Mouse (Mus musculus) 3T3-L1 (cell line): ENCODE measurements around the gene Slc6a5.
A peak's percentile ranks its signal among the peaks of the same experiment; 100 is the strongest.
"Not testable (repeated sequence)": the region's sequence is repeated elsewhere in the genome, so short reads cannot be mapped to it uniquely, and the experiment has no call there.

Experiments
- DNase-seq: peaks from one replicate; pipeline ENCODE4 v3.0.0-alpha.2; 2015; ENCODE audit warnings: low read depth, low spot score

Gene Slc6a5

GRCm38 (mm10) chr7:49913164-49913563, 3.2 kb downstream of the Slc6a5 start:
- no peak for DNase-seq

- peak; percentile 84 for DNase-seq
These were observed 3.9 kb downstream of the Slc6a5 start for GRCm38 (mm10) chr7:49913728-49914328.

- no peak for DNase-seq
These were observed 5.0 kb downstream of the Slc6a5 start for GRCm38 (mm10) chr7:49914946-49915345.

- DNase-seq: no peak
These were observed 5.5 kb downstream of the Slc6a5 start for GRCm38 (mm10) chr7:49915471-49915870.

DNA sequence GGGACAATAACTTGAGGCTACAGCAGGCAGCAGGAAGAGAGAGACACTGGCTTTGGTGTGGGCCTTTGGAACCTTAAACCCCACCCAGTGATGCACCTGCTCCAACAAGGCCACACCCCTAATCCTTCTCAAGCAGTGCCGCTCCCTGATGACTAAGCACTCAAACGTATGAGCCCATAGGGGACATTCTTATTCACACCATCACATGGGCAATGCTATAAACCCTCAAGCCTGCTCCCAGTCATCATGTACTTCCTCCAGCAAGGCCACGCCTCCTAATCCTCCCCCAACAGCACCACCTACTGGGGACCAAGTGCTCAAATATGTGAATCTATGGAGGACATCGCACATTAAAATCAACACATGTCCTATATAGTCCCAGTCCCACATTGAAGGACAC, 9.5 kb downstream of the Slc6a5 start:
- DNase-seq: peak; percentile 5

DNA sequence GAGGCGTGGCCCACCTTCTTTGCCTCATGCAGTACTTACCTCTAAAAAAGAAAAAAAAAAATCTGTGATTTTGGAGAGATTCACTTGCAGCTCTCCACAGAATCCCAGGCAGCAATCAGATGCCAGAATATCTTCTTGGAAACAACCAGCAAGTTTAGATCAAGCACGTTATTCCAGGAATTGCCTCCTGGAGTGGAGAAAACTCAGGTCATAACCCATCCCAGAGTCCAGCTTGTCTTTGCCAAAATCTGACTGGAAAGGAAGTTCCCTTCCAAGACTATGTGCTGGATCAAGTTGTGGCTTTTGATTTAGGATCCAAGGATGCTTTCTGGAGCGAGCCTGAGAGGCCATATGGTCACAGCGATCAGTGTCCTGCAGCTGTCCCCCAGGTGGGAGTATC, 10.8 kb downstream of the Slc6a5 start:
- DNase-seq: peak; percentile 8

- peak; percentile 47 for DNase-seq
These were observed 13.0 kb downstream of the Slc6a5 start for GRCm38 (mm10) chr7:49922928-49923327.

DNA sequence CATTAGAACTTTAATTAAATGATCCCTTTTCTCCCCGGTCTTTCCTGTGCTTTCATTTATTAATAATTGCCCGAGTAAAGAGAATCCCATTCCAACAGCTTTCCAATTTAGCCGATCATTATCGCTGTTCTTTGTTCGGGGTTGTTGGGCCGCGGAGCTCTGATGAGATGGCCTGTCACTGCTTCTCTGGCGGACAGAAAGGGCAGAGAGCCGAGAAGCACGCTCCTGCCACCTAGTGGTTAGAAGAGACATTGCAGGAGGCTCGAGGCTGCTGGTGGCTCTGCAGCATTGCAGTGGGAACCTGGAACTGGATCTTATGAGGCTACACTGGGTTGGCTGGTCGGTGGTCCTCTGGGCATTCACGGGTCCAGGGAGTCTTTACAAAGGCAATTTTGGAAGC, 13.4 kb downstream of the Slc6a5 start:
- peak; percentile 87 for DNase-seq

DNA sequence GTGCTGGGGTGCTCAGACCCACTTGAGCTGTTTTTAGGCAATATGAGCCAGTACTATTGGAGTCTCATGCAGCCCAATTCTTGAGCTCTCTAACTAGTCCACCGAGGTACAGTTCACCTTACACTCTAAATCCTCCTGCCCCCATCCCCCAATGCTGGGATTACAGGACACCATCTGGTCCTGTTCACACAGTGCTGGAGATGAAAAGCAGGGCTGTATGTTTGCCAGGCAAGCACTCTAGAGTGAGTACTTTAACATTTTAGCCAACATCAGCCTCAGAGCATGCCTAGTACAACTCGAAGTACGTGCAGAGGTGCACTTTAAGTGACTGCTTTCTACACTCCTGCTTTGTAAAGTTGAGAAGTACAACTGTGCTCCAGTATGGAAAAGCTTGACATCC, 18.6 kb downstream of the Slc6a5 start:
- DNase-seq: no peak

DNA sequence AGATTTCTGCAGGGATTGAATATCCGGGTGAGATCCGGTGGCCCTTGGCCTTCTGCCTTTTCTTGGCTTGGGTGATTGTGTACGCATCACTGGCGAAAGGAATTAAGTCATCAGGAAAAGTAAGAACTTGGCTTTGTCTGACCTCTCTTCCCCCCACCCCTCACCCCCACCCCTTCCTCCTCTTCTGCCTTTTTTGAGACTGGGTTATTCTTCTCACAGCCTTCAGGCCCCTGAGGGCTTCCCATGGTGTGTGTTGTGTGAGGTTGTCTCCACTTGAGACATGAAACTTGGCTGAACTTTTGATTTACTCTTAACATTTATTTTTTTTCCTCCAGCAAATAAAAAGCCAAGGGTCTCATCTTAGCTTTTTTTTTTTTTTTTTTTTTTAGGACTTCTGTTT, 20.1 kb downstream of the Slc6a5 start:
- no peak for DNase-seq

DNA sequence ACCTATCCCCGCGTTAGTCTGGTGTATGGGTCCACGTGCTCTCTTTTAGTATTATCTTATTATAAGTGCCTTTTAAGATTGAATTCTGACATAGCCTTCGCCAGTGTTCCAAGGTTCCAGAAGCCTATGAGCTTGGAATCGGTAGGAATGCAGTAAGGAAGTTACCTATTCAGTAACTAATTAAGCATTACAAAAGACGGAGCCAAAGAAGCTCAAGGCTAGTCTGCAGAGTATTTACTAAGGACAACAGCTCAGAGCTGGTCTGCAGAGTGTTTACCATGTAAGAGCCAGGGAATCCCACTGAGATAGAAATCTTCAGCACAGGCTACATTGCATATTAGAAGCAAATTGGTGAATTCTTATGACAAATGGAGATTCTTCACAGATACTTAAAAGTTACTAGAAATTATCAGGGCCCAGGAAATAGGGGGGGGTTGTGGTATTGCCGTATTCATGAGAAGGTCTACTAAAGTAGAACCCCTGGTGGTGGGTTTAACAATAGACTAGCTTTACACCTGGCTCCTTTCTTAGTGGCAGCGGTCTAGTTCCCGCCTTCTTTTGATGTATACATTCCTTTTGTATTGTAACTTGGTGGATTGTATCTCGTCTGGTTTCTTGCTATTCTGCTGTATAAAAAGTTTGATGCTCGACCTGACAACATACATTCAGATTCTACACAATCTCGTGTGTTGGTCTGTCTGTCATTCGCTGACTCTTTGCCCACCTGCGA, 23.6 kb downstream of the Slc6a5 start:
- not testable (repeated sequence) for DNase-seq

DNA sequence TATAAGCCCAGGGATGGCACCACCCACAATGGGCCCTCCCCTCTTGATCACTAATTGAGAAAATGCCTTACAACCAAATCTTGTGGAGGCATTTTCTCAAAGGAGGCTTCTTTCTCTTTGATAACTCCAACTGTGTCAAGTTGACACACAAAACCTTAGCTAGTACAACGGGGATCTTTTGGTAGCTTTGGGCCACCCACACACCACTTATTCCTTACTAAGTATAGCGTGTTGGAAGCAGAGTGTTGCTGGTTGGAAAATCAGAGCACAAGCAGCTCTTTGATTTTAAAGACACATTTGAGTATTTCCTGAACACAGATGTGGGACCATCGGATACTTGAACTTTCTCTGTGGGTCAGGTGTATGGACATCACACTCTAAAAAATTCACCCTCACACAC, 26.9 kb downstream of the Slc6a5 start:
- DNase-seq: no peak

DNA sequence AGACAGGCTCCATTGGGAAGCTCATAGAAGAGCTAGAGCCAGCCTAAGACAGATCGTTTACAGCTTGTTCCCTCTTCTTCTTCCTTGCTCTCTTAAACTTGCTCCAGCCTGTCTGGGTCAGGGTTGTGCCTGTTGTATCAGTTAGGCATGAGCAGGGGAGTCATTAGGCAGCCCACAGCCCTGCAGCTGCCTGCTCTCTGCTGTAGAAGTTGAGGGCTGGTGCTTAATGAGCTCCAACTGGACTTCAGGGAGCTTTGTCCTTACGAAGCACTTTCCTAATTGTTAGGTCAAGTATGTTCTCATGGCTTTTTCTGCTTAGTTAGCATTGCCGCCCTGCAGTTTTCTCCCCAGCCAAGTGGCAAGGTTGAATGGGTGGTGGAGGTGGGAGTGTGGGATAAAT, 32.1 kb downstream of the Slc6a5 start:
- no peak for DNase-seq

- no peak for DNase-seq
These were observed 32.5 kb downstream of the Slc6a5 start for GRCm38 (mm10) chr7:49942490-49942889.

DNA sequence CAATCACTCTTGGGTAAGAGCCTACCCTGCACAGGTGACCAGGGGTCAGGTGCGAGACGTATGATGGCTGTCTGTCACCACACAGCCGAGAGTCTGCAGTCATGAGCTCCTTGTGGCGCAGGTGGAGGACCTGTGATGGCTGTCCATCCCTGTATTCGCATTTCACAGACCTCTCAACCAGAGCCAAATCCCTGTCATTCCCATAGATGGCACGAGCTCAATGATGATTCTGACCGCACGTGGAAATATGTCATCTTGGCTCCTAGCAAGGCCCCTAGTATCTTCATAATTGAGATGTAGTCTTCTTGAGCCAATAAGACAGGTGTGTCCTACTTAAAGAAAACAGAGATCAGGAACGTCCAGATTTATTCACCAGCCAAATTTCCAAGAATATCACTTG, 36.7 kb downstream of the Slc6a5 start:
- no peak for DNase-seq

DNA sequence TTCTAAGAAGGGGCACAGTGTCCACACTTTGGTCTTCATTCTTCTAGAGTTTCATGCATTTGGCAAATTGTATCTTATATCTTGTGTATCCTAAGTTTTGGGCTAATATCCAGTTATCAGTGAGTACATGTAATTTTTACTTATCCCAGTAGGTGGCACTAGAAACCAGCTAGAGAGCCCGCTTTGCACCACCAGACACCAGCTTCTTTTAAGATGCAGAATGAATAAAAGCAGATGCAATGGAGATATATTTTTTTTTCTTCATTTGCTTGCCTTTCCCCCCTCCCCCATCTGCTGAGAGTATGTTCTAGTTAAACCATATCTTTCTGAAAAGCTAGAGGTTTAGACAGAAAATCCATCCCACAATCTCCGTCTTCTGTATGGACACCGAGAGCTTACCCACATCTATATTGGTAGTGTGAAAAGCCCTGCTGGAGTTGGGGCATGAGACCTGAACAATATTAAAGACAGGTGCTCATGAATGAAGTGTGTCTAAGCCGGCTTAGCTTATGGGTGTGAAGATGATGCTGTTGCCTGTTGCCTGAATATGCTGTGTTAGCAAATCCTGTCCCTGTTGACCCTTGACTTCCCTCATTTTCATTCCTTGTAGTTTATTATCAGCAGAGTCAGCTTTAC, 43.7 kb downstream of the Slc6a5 start:
- peak; percentile 53 for DNase-seq

DNA sequence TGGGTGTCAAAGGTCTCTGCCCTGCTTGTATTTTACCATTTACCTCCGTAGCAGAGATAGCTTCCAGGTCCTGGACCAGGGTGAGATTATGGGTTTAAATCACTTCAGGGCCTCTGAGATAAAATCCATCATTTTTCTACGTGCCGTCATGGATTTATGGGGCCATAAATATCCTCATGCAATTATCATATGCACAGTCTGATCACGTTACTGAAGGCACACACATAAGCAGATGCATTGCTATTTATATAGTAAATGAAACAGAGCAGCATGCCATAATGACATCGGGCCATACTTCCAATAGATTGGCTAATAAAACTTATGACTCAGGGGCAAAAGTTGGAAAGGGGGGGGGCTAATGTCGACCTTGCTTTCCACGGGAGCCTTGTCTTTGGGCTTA, 44.9 kb downstream of the Slc6a5 start:
- no peak for DNase-seq

GRCm38 (mm10) chr7:49957142-49957541, 47.2 kb downstream of the Slc6a5 start:
- DNase-seq: no peak

DNA sequence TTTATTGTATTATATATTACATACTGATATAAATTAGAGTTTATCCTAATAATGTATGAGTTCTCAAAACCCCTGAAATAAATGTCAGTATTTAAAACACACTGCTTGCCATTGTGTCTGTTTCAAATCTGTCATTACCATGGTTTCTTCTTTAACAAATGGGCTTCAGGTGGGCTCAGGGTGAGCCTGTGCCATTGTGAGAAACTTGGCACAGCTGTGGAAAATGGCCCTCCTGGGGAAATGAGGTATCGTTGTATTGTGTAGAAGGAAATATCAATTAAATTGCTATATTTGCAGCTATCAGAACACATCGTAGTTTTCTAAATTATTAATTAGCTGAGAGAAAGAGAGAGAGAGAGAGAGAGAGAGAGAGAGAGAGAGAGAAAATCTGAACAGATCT, 53.8 kb downstream of the Slc6a5 start:
- DNase-seq: no peak

DNA sequence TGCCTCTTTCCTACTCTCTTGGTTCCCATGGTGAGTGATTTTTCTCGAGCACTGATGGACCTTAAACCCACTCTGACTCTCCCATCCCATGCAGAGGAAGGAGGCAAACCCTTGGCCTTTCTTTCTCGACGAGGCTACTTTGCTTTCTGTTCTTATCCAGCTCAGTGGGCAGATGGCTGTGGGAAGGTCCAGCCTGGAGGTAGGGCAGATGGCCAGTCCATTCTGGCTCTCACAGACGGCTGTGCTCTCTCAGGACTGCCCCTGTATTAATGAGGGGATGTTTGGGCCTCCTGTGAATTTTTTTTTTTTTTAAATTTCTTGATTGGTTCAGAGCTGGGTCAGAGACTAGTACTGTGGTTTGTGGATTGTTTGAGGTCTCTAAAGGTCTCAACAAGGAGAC, 59.6 kb downstream of the Slc6a5 start:
- DNase-seq: no peak

- no peak for DNase-seq
These were observed 65.0 kb downstream of the Slc6a5 start, which contains the start of gene Nell1 for GRCm38 (mm10) chr7:49974841-49975440. Nell1 (plus strand) TSS chr7:49974864.

DNA sequence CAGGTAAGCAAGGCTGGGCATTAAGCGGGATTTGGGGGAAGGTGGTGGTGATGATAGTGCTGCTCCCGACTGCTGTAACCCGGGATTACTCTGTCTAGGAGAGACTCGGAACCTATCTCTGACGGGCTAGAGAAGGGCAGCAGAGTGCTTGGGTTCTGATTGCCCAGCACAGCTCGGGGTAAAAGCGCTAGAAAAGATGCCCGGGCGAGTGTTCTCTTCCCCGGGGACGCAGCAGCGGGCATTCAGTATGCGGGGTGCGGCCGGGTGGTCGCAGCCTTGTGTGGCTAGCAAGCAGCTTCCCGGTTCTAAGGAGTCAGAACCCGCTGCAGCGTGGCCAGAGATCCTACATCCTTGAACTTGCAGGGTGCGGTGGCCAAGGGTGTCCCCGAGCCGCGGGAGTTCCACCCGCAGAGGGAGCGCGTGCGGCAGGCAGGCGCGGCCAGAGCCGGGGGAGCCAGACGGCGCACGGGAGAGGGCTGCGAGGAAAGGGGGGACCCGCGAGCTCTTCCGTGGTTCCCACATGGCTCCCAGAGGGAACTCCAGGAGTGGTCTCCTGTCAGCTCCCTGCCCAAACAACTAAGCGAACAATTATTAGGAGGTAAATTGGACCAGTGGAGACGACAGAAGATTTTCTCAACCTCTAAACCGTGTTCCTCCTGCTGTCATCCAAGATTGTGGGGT, 65.6 kb downstream of the Slc6a5 start:
- no peak for DNase-seq
